Mouse (Mus musculus) 3134 (cell line): Measurements from ENCODE around the gene Gm14326.
"Not testable (repeated sequence)": the region's sequence is repeated elsewhere in the genome, so short reads cannot be mapped to it uniquely, and the experiment has no call there.

ENCODE experiments used
- DNase-seq: peaks from one replicate; pipeline ENCODE4 v3.0.0-alpha.2; 2011; ENCODE audit warnings: low spot score; ENCODE audit not compliant: insufficient read length; ENCODE audit errors: extremely low read depth

Gm14326 gene

DNA sequence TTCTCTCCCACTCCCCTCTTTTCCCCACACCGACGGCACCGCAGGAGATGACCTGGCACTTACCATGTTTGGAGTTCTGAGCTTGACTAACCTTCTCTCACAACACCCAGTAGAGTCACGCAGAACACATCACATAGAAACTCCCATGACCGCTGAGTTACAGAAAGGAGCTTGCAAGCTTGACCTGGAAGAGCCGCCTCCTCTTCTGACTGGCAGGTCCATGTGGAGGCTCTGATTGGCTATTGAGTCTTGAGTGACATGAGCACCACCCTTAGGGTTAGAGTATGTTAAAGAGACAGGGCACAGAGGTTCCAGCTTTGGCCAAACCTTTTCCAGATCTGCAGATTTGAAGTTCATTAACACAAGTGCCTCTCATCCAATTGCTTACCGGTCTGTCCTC lies at the start of gene Gm14326:
Gene Gm14326 (minus strand): TSS at position 153 of the 400 bp plus-strand sequence.
- DNase-seq = peak; percentile 52

DNA sequence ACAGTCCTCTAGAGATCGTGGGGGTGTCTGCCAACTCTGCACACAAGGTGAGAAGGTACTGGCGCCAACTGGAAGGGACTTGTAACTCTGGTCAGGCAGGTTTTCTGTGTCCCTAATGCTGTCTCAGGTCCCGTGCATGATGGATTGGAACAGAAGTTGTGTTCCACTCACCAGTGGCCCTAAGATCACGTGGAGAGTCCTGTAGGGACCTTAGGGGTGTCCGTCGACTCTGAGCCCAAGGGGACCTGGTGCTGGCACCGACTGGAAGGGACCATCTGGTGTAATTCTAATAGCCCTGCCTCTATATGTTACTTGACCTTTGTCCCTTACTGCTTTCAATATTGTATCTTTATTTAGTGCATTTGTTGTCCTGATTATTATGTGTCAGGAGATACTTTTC lies 17.7 kb upstream of the Gm14326 start:
- not testable (repeated sequence) for DNase-seq

DNA sequence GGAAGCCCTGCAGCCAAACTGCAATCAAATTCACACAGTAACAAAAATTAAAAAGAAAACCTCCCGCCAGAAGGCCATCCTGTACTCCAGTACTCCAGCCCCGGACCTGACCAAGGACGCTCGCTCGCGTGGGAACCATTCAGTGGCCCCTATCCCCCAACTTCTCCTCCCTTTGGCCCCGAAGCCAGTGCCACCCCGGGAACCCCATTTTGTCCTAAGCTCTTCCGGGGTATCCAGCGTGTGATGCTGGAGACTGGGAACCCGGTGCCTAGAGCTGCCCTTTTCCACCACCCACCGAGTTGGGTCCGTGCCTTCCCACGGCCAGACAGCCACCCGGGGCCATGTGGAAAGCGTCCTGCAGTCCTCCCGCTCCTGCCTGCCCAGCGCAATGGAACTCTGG lies 363 bp downstream of the Gm14326 start:
- peak; percentile 60 for DNase-seq

DNA sequence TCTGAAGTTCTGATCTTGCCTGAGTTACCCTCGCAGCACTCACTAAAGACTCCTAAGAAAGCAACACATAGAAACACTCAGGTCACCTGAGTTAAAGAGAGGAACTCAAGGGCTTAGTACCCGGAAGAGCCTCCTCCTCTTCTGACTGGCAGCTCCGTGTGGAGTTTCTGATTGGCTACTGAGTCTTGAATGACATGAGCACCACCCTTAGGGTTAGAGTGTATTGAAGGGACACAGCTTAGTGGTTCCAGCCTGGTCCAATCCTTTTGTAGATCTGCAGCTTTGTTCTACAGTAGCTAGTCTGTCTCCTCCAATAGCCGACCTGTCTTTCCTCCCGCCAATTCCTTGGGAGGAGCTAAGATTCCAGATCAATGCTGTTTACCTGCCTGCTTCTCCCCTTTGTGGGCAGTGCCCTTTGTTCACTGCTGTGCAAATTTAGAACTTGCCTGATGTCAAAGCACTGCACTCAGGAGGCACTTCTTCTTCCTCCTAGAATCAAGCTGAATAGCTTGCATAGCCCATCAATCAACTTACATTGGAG lies 31.5 kb downstream of the Gm14326 start, which contains the start of gene Zfp972:
Gene Zfp972 (minus strand): TSS at position 51 of the 541 bp plus-strand sequence.
- DNase-seq = peak; percentile 25

DNA sequence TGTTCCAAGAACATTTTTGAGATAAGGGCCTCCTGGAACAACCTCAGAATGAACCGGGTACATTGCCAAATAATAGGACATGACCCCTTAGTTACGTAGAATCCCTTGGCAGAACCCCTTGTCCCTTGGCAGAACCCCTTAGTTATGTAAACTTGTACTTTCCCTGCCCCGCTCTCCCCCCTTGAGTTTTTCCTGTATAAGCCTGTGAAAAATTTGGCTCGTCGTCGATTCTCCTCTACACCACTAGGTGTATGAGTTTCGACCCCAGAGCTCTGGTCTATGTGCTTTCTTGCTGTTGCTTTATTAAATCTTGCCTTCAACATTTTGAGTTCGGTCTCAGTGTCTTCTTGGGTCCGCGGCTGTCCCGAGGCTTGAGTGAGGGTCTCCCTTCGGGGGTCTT lies 53.8 kb downstream of the Gm14326 start:
- DNase-seq = not testable (repeated sequence)

DNA sequence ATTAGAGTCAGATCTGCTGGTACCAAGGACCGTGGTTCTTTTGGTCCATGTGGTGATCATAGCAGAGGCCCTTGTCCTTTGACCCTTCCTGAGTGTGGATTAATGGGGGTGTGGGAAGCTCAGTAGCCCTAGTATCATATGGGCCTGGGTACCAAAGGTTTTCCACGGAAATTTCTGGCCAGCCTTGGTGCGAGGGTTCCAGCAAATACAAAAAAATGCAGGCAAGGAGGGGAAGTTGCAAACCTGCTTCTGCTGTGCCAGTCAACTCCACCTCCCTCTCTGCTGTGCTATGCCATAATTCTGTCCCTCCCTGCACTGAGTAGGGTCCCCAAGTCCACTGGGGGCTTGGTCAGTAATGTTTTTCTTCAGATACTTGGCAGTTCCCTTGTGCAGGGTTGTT lies 58.9 kb downstream of the Gm14326 start:
- DNase-seq = not testable (repeated sequence)

DNA sequence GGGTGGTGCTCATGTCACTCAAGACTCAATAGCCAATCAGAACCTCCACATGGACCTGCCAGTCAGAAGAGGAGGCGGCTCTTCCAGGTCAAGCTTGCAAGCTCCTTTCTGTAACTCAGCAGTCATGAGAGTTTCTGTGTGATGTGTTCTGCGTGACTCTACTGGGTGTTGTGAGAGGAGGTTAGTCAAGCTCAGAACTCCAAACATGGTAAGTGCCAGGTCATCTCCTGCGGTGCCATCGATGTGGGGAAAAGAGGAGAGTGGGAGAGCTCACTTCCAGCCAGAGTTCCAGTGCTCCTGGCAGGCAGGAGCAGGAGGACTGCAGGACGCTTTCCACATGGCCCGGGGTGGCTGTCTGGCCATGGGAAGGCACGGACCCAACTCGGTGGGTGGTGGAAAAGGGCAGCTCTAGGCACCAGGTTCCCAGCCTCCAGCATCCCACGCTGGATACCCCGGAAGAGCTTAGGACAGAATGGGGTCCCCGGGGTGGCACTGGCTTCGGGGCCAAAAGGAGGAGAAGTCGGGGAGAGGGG lies 60.0 kb downstream of the Gm14326 start, which contains the start of gene Gm14327:
Gene Gm14327 (plus strand): TSS at position 51 of the 533 bp plus-strand sequence.
- peak; percentile 56 for DNase-seq

DNA sequence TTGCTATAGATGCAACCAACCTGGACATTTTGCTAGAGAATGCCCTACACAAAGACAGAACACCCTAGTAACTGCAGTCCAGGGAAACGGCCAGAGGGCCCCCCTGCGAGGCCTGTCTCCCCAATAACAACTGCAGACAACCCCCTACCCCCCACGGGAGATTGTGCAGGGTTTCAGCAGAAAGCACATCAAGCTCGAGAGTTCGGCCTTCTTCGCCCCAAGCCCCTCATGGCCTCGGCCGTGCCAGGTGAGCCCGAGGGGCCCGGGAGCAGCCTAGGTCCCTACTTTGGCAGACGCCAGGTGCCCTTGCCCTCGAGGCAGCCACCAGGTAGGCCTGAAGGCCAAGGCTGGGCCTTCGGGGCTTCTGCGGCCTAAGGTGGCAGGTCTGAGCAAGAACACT lies 69.4 kb downstream of the Gm14326 start:
- not testable (repeated sequence) for DNase-seq
